Mouse (Mus musculus): ENCODE results near the gene Otog. TPM values are rescaled to one million over a fixed set of nuclear protein-coding genes. Genes with fewer than 3 reads are reported as not detected.

Otog gene
- polyA plus RNA-seq, 1 experiment, result 0.08 TPM

DNA sequence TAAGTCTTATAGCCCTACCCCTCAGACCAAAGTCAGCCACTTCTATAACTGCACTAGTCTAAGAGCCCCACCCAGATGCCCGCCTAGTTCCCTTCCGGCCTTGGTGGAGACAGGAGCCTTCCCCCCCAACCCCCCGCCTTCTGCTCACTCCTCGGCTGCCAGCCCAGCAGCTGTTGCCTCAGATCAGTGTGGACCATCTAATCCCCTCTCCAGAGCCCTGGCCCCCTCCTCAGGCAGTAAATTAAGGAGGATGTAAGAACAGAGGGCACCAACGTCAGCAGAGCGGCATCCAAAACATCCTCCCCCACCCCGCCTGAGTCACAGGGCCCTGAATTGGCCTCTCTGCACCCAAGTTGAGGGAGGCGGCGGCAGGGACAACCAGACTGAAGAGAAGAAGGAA, 100.7 kb downstream of the Otog start:
- H3K4me1 ChIP-seq (ENCODE audit: control insufficient read depth, insufficient read depth, low read length), result no peaks in the 10 kb centered on the region
- no peak overlapping the region for H3K4me3 ChIP-seq (replicated peaks; ENCODE audit: insufficient read depth, low read depth, low read length)
- WGBS, result 49% methylated on average over 9 of the region's 9 CpGs
- H3K27ac ChIP-seq (ENCODE audit: insufficient read depth, low read length), result no peak overlapping the region
- H3K27me3 ChIP-seq (ENCODE audit: control insufficient read depth, insufficient read depth, low read length), result no peaks in the 10 kb centered on the region
- no peak for DNase-seq
- TF ChIP-seq POLR2A (IDR thresholded peaks at IDR 0.05; ENCODE audit: borderline replicate concordance, insufficient read depth, low read length), result no peak

DNA sequence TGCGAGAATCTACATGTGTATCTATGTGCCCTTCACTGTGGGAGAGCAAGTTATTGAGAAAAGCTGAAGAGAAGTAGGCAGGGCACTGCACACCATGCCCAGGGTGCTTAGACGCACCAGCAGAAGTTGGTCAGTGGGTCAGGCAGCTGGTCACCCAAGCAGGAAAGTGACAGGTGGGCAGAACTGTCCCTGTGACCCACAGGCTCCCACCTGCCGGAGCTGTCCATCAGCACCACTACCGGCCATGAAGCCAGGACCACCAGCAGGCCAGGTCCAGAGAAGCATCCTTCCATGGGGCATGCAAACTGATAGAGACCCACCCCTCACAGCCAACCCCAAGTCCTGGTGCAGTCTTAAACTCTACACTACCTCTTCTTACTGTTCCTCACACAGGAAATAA, 106.9 kb downstream of the Otog start:
- Histone ChIP-seq H3K4me3 (replicated peaks; ENCODE audit: insufficient read depth, low read depth, low read length) (no peak overlapping the region), H3K4me1 (ENCODE audit: control insufficient read depth, insufficient read depth, low read length) (peaks cover 7% of the 10 kb centered on the region), H3K27me3 (ENCODE audit: control insufficient read depth, insufficient read depth, low read length) (no peaks in the 10 kb centered on the region), H3K27ac (ENCODE audit: insufficient read depth, low read length) (no peak overlapping the region)
- DNase-seq, result no peak
- TF ChIP-seq POLR2A (IDR thresholded peaks at IDR 0.05; ENCODE audit: borderline replicate concordance, insufficient read depth, low read length), result no peak
- TF ChIP-seq CTCF (IDR thresholded peaks at IDR 0.05; ENCODE audit: borderline replicate concordance, insufficient read depth, low read depth, low read length), result no peak
- WGBS, result 78% methylated on average over 4 of the region's 4 CpGs

- H3K4me1 ChIP-seq (ENCODE audit: control insufficient read depth, insufficient read depth, low read length), result peaks cover 7% of the 10 kb centered on the region
- H3K27ac ChIP-seq (ENCODE audit: insufficient read depth, low read length), result no peak overlapping the region
- no peak for DNase-seq
- 16% methylated on average over 31 of the region's 36 CpGs for WGBS
- TF ChIP-seq POLR2A (IDR thresholded peaks at IDR 0.05; ENCODE audit: borderline replicate concordance, insufficient read depth, low read length) (no peak), CTCF (IDR thresholded peaks at IDR 0.05; ENCODE audit: borderline replicate concordance, insufficient read depth, low read depth, low read length) (no peak)
- H3K4me3 ChIP-seq (replicated peaks; ENCODE audit: insufficient read depth, low read depth, low read length), result no peak overlapping the region
- no peaks in the 10 kb centered on the region for H3K27me3 ChIP-seq (ENCODE audit: control insufficient read depth, insufficient read depth, low read length)
Observed at GRCm38 (mm10) chr7:46348813-46349212, 108.0 kb downstream of the Otog start.

DNA sequence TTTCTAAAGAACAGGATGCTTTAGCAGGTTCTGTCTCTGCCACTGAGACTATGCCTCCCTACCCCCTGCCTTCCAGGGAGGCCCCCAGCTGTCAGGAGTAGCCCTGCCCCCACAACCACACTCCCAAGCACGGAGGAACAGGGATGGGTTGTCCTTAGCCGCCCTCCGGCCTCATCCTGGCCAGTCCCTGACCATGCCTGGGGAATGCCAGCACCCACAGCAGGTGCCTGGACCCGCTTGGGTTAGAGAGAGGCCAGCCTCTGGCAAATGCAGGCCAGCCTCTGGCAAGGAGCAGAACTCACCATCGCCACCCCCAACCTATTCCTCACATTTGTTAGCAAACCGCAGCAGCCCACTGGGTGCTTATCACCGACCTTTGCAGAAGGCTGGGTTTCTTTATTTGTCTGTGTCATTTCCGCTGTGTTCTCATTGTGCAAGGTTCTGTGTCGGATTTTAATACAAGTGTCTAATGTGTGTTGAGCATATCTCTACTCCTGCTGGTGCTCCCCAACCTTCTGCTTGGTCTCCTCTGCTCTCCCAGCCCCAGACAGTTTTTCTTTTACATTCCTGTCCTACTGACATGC, 109.4 kb downstream of the Otog start:
- Histone ChIP-seq H3K27ac (ENCODE audit: insufficient read depth, low read length) (no peak overlapping the region), H3K4me3 (replicated peaks; ENCODE audit: insufficient read depth, low read depth, low read length) (no peak overlapping the region), H3K4me1 (ENCODE audit: control insufficient read depth, insufficient read depth, low read length) (peaks cover 7% of the 10 kb centered on the region), H3K27me3 (ENCODE audit: control insufficient read depth, insufficient read depth, low read length) (no peaks in the 10 kb centered on the region)
- peak in 1 of 2 experiments; percentile 7 for DNase-seq
- 36% methylated on average over 9 of the region's 9 CpGs for WGBS
- TF ChIP-seq CTCF (IDR thresholded peaks at IDR 0.05; ENCODE audit: borderline replicate concordance, insufficient read depth, low read depth, low read length) (no peak), POLR2A (IDR thresholded peaks at IDR 0.05; ENCODE audit: borderline replicate concordance, insufficient read depth, low read length) (no peak)

- Histone ChIP-seq H3K4me3 (replicated peaks; ENCODE audit: insufficient read depth, low read depth, low read length) (no peak overlapping the region), H3K4me1 (ENCODE audit: control insufficient read depth, insufficient read depth, low read length) (peaks cover 7% of the 10 kb centered on the region), H3K27ac (ENCODE audit: insufficient read depth, low read length) (no peak overlapping the region), H3K27me3 (ENCODE audit: control insufficient read depth, insufficient read depth, low read length) (no peaks in the 10 kb centered on the region)
- DNase-seq, result no peak
- WGBS, result 77% methylated on average over 2 of the region's 2 CpGs
- TF ChIP-seq POLR2A (IDR thresholded peaks at IDR 0.05; ENCODE audit: borderline replicate concordance, insufficient read depth, low read length), result no peak
- no peak for TF ChIP-seq CTCF (IDR thresholded peaks at IDR 0.05; ENCODE audit: borderline replicate concordance, insufficient read depth, low read depth, low read length)
Observed at GRCm38 (mm10) chr7:46352748-46353147, 112.0 kb downstream of the Otog start.

- no peak for DNase-seq
- no peaks in the 10 kb centered on the region for H3K27me3 ChIP-seq (ENCODE audit: control insufficient read depth, insufficient read depth, low read length)
- no peak overlapping the region for H3K27ac ChIP-seq (ENCODE audit: insufficient read depth, low read length)
- peaks cover 7% of the 10 kb centered on the region for H3K4me1 ChIP-seq (ENCODE audit: control insufficient read depth, insufficient read depth, low read length)
- 62% methylated on average over 8 of the region's 8 CpGs for WGBS
- TF ChIP-seq POLR2A (IDR thresholded peaks at IDR 0.05; ENCODE audit: borderline replicate concordance, insufficient read depth, low read length) (no peak), CTCF (IDR thresholded peaks at IDR 0.05; ENCODE audit: borderline replicate concordance, insufficient read depth, low read depth, low read length) (no peak)
- no peak overlapping the region for H3K4me3 ChIP-seq (replicated peaks; ENCODE audit: insufficient read depth, low read depth, low read length)
Observed at GRCm38 (mm10) chr7:46353216-46353615, 112.4 kb downstream of the Otog start.

DNA sequence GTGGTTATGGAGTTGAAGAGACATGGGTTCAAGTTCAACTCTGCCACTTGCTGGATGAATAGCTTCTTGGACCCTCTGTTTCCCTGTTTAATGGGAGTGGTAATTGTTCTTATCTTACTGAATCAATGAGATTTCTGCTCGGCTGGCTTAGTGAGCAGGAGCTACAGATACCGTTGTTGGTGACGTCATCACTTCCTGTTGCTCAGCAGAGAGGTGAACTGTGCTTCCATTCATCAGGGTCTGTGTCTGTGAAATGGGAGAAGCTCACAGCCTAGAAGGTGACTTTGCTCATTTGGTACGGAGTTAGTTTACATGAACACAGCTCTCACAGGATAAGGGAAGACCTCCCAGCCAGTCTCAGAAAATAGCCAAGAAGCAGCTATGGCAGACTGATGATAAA, 113.1 kb downstream of the Otog start:
- H3K27ac ChIP-seq (ENCODE audit: insufficient read depth, low read length), result no peak overlapping the region
- TF ChIP-seq CTCF (IDR thresholded peaks at IDR 0.05; ENCODE audit: borderline replicate concordance, insufficient read depth, low read depth, low read length), result no peak
- TF ChIP-seq POLR2A (IDR thresholded peaks at IDR 0.05; ENCODE audit: borderline replicate concordance, insufficient read depth, low read length), result no peak
- no peak overlapping the region for H3K4me3 ChIP-seq (replicated peaks; ENCODE audit: insufficient read depth, low read depth, low read length)
- DNase-seq, result no peak
- H3K27me3 ChIP-seq (ENCODE audit: control insufficient read depth, insufficient read depth, low read length), result no peaks in the 10 kb centered on the region
- peaks cover 7% of the 10 kb centered on the region for H3K4me1 ChIP-seq (ENCODE audit: control insufficient read depth, insufficient read depth, low read length)
- 86% methylated on average over 4 of the region's 4 CpGs for WGBS

Other genes with a start within 250 kb of the Otog start
- 2.7 and 2.8 TPM in 2 replicates for gene Abcc6, start 210.7 kb upstream of the Otog start, polyA plus RNA-seq (2012; rRNA removed)
- 98.0 and 99.5 TPM in 2 replicates for gene Nomo1, start 207.3 kb upstream of the Otog start, polyA plus RNA-seq (2012; rRNA removed)
- gene Kcnj11, start 140.2 kb upstream of the Otog start, polyA plus RNA-seq (2012; rRNA removed), result 42.8 and 47.5 TPM in 2 replicates
- 57.1 and 64.5 TPM in 2 replicates for gene Abcc8, start 61.0 kb upstream of the Otog start, polyA plus RNA-seq (2012; rRNA removed)
- 0.13 and 0.16 TPM in 2 replicates for gene Ush1c, start 2.5 kb upstream of the Otog start, polyA plus RNA-seq (2012; rRNA removed)
- 0.08 TPM in 1 of 2 replicates, not detected in the other for gene Myod1, start 135.5 kb downstream of the Otog start, polyA plus RNA-seq (2012; rRNA removed)
- gene Kcnc1, start 155.5 kb downstream of the Otog start, polyA plus RNA-seq (2012; rRNA removed), result 325 and 338 TPM in 2 replicates

Measured in cerebellum, adult 2 months (tissue).